Mouse (Mus musculus) gastrocnemius, adult 18-20 months (tissue): ENCODE measurements around the gene Shroom4. TPM values are rescaled to one million over a fixed set of nuclear protein-coding genes. Genes with fewer than 3 reads are reported as not detected.

Source experiments
- DNase-seq: peaks from one replicate; pipeline ENCODE4 v3.0.0; 2021; ENCODE audit warnings: low spot score
- total RNA-seq, 2 experiments: library from RNA; stranded (reverse); gene quantifications; 2 replicates each; pipeline ENCODE4 v1.2.3; 2021

Gene Shroom4
- total RNA-seq, 2 experiments from 2014 or later, result 4.6 to 4.7 TPM

- DNase-seq, result no peak
Observed at GRCm38 (mm10) chrX:6490433-6490832, 90.8 kb downstream of the Shroom4 start.

- no peak for DNase-seq
Observed at GRCm38 (mm10) chrX:6495456-6495855, 95.8 kb downstream of the Shroom4 start.

DNA sequence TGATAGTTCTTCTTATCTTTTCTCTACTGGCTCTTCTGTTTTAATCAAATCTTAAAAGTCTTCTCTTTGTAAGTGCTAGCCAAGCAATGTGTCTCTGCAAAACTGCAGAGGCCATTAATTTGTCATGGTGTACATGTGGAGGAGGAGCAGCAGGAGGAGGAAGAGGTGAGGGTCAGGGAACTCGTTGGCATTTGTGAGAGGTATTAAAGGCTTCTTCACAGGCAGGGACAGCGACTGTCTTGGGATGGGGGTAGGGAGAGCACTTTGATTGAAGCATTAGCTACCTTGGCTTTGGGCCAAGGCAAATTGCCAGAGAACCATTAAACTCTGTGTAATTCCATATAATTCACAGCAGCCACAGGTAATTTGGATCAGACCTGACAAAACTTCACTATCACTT is 96.7 kb downstream of the Shroom4 start:
- DNase-seq, result no peak

DNA sequence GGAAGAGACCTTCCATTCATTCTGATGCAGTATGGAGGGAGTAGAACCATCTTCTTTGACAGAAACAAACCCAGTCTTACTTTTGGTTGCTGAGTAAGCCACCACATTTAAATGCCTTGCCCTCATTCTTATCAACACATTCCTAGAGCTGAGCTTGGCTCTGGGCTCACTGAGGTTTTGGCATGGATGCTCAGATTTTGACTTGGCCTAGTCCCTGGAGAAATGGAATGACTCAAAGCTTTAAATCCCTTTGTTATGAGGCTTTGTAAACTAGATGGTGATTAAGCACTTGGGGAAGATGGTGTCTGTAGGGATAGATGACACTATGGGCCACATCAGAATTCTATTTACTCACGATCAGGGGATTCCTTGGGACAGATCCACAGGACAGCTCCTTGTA is 102.2 kb downstream of the Shroom4 start:
- no peak for DNase-seq

GRCm38 (mm10) chrX:6517217-6517616 is 117.6 kb downstream of the Shroom4 start:
- DNase-seq, result no peak

DNA sequence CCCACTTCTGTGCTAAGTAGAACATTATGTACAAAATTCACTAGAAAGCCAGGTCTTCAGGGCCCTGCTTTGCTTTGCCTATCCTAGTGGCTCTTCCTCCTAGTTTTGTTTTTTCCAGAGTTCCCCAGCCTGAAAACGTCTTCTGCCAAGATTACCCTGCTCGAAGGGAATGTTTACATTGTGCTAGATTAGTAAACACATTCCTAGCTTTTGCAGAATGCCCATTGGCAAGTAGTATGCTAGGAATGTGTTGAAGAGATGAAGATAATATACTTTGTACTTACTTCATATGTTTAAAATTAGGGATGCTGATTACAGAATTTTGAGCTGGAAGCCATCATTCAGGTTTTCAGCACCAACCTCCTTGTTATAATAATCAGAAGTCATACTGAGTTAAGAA is 118.8 kb downstream of the Shroom4 start:
- DNase-seq, result no peak

DNA sequence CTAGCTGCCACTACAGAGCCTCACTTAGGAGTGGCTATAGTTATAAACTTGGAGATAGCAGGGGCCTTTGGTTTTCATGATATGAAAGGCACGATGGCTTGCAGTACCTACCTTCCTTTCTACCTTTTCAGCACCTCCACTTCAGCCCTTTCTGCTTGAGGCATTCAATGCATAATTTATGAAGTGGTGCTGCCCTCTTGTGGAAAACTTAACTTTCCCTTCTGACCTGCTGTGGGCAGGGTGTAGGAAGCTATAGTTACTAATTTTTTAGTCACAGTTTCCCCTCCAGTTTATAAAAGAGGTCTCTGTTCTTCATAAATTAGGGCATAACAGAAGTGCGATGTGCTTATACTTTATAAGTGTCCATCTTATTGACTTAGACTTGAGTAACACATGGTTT is 123.3 kb downstream of the Shroom4 start:
- peak; percentile 1 for DNase-seq

- DNase-seq, result no peak
Observed at GRCm38 (mm10) chrX:6536636-6537035, 137.0 kb downstream of the Shroom4 start.

GRCm38 (mm10) chrX:6537689-6538088 is 138.0 kb downstream of the Shroom4 start:
- DNase-seq, result no peak

DNA sequence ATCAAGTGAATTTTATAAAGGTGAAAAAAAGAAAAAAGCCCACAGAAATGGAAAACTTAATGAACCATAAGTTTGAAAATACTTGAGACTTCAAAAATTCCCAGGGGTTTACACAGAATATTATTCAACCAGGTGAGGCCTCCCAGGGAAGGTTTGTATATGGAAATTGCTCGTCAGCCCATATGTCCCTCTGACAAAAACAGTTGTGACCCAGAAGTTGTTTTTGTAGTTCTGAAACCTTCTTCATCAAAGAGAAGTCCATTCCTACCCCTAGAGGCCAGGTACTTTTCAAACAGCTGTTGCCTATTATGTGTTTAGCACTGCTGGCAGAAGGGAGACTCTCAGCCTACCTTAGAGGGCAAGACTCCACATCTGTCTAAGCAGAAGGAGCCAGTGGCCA is 165.4 kb downstream of the Shroom4 start:
- no peak for DNase-seq

DNA sequence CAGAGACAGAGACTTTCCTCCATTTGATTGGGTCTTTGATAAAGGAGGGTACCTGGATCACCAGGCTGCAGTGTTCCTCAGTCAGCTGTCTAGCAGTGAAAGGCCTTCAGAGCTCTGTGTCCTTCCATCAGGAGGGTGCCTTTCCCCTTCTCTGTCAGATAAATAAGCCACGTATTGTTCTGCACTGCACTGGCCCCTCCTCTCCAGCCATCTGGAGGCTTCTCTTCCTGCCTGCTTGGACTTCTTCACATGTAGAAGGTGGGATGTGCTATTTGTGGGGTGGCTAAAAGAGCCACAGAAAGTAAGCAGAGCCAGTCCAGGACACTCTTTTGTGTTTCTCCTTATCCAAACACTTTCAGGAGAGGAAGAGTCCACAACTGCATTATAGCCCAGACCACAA is 174.9 kb downstream of the Shroom4 start:
- no peak for DNase-seq

GRCm38 (mm10) chrX:6577001-6577400 is 177.3 kb downstream of the Shroom4 start:
- peak; percentile 3 for DNase-seq

- no peak for DNase-seq
Observed at GRCm38 (mm10) chrX:6580671-6581070, 181.0 kb downstream of the Shroom4 start.

- no peak for DNase-seq
Observed at GRCm38 (mm10) chrX:6581181-6581580, 181.5 kb downstream of the Shroom4 start.

- DNase-seq, result no peak
Observed at GRCm38 (mm10) chrX:6582646-6583045, 183.0 kb downstream of the Shroom4 start.

GRCm38 (mm10) chrX:6594183-6594582 is 194.5 kb downstream of the Shroom4 start:
- DNase-seq, result no peak

GRCm38 (mm10) chrX:6654024-6654423 is 254.4 kb downstream of the Shroom4 start:
- peak; percentile 1 for DNase-seq

GRCm38 (mm10) chrX:6658820-6659324 is 259.2 kb downstream of the Shroom4 start:
- no peak for DNase-seq

Other genes starting within 250 kb of the Shroom4 start
- gene Nudt10, start 226.8 kb upstream of the Shroom4 start, total RNA-seq, result under 1 TPM; 0.81 to 0.89 TPM
- gene Bmp15, start 79.1 kb upstream of the Shroom4 start, total RNA-seq, result not detected